Mouse (Mus musculus): ENCODE data around the gene B3gntl1. TPM values are rescaled to one million over a fixed set of nuclear protein-coding genes. Genes with fewer than 3 reads are reported as not detected.

The B3gntl1 gene
- total RNA-seq, 2 experiments from 2014 or later: 5.5 to 7.0 TPM

Other genes with a start within 250 kb of the B3gntl1 start
- 10 to 100 TPM; 58.5 to 60.4 TPM for gene Fn3k, start 238.2 kb downstream of the B3gntl1 start, total RNA-seq (2021)
- 10 to 100 TPM; 36.4 to 36.6 TPM for gene Tbcd, start 221.2 kb downstream of the B3gntl1 start, total RNA-seq (2021)
- gene Zfp750, start 153.8 kb downstream of the B3gntl1 start, total RNA-seq (2021): not detected
- 10 to 100 TPM; 17.6 to 19.0 TPM for gene Metrnl, start 28.4 kb upstream of the B3gntl1 start, total RNA-seq (2021)
- not detected for gene Ptchd3, start 157.1 kb upstream of the B3gntl1 start, total RNA-seq (2021)